Mouse (Mus musculus): ENCODE results near the gene Serpina12. TPM values are rescaled to one million over a fixed set of nuclear protein-coding genes. Genes with fewer than 3 reads are reported as not detected.
A peak's percentile ranks its signal among the peaks of the same experiment; 100 is the strongest.

Serpina12 gene
- total and polyA plus RNA-seq, 2 experiments from 2014 or later, result not detected

DNA sequence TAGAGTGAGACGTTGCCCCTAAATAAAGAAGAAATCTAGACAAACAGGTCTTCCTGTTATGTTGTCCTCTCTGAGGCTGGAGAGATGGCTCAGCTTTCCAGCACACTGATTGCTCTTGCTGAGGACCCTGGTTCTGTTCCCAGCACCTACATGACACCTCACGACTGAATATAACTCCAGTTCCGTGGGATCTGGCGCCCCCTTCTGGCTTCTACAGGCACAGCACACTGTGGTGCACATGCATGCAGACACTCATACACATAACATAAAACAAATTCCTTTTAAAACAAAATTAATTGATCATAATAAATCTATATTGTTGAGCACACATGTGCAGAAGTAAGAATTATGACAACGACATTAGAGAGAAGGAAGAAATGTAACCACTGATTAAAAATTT is 39.6 kb downstream of the Serpina12 start:
- H3K27ac ChIP-seq (ENCODE audit: low read depth), result no peak overlapping the region
- 78% methylated on average over 5 of the region's 5 CpGs for WGBS
- TF ChIP-seq CTCF (IDR thresholded peaks at IDR 0.05; ENCODE audit: low read depth) (no peak), EP300 (IDR thresholded peaks at IDR 0.05; ENCODE audit: low read depth) (no peak)

DNA sequence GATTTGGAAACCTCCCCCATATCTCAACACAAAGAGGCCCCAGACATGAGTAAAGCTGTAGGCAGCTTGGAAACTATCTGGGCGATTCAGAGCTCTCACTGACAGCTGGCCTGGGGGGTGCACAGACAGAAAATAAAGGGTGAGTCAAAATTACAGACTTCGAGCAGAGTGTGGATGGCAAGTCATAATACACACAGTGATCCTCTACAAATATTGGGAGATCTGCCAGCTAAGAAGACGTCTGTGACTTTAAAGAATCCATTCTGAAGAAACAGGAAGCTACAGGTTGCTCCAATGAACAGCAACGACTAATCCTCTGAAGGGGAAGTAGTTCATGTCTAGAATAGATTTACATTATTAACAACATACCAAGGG is 41.0 kb downstream of the Serpina12 start:
- TF ChIP-seq EP300 (IDR thresholded peaks at IDR 0.05; ENCODE audit: low read depth) (no peak), CTCF (IDR thresholded peaks at IDR 0.05; ENCODE audit: low read depth) (no peak)
- H3K4me3 ChIP-seq (ENCODE audit: low read depth, low read length), result no peak overlapping the region
- no peaks in the 10 kb centered on the region for H3K27me3 ChIP-seq (ENCODE audit: control insufficient read depth, insufficient read depth, low read length)
- H3K4me2 ChIP-seq (ENCODE audit: low read depth, low read length), result no peak overlapping the region
- H3K4me1 ChIP-seq (ENCODE audit: control insufficient read depth, insufficient read depth), result peaks cover 18% of the 10 kb centered on the region; the same call in 1 of the 2 replicates
- H3K27ac ChIP-seq (ENCODE audit: low read depth), result peak overlapping the region; percentile 57
- ATAC-seq (ENCODE audit: insufficient read depth, low read depth), result no peak
- no peak overlapping the region for H3K9ac ChIP-seq (replicated peaks; ENCODE audit: low read depth, low read length)
- DNase-seq (ENCODE audit: low spot score), result peak; percentile 19
- WGBS, result 27% methylated on average over 4 of the region's 4 CpGs
- peaks cover 4% of the 10 kb centered on the region; the same call in 1 of the 2 replicates for H3K9me3 ChIP-seq (replicated peaks; ENCODE audit: control insufficient read depth, low read length)
- no peaks in the 10 kb centered on the region for H3K36me3 ChIP-seq (replicated peaks; ENCODE audit: control insufficient read depth, insufficient read depth, low read length)

More for the DNA sequence above, 39.6 kb downstream of the Serpina12 start:
- DNase-seq (ENCODE audit: low spot score), result no peak
- Histone ChIP-seq H3K4me1 (ENCODE audit: control insufficient read depth, insufficient read depth) (peaks cover 18% of the 10 kb centered on the region; the same call in 1 of the 2 replicates), H3K9me3 (replicated peaks; ENCODE audit: control insufficient read depth, low read length) (peaks cover 4% of the 10 kb centered on the region; the same call in 1 of the 2 replicates), H3K9ac (replicated peaks; ENCODE audit: low read depth, low read length) (no peak overlapping the region), H3K27me3 (ENCODE audit: control insufficient read depth, insufficient read depth, low read length) (no peaks in the 10 kb centered on the region), H3K4me3 (ENCODE audit: low read depth, low read length) (no peak overlapping the region), H3K36me3 (replicated peaks; ENCODE audit: control insufficient read depth, insufficient read depth, low read length) (no peaks in the 10 kb centered on the region), H3K4me2 (ENCODE audit: low read depth, low read length) (no peak overlapping the region)
- ATAC-seq (ENCODE audit: insufficient read depth, low read depth), result no peak

DNA sequence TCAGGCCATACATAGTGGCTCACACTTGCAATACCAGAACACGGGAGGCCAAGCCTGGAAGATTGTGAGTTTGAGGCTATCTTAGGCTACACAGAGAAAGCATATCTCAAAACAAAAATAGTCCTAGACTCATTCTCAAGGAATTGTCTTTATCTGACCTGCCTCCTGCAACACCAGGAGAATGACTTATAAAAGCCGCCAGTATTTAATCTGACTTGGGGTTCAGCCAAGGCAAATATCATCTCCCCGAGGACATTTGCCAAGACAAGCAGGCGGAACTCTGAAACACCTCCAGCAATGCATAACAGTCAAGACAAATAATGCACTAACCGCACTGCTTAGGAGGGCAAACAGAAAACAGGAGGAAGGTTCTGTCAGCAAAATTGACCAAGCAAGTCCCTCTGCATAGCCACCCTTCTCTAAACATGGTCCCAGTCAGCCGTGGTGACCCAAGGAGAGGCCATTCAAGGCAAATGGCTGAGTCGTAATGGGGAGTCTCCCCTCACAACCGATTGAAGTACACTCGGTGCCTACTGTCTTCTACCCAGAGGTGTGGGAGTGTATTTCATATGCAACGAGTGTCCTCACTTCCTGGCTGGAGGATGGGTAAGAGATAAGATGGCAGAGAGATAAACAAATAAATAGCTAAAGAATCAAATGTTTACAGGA is 41.5 kb downstream of the Serpina12 start:
- peak overlapping the region; percentile 57 for H3K27ac ChIP-seq (ENCODE audit: low read depth)
- ATAC-seq (ENCODE audit: insufficient read depth, low read depth) (peak; percentile 66), DNase-seq (ENCODE audit: low spot score) (peak; percentile 69)
- H3K4me2 ChIP-seq (ENCODE audit: low read depth, low read length), result no peak overlapping the region
- no peaks in the 10 kb centered on the region for H3K36me3 ChIP-seq (replicated peaks; ENCODE audit: control insufficient read depth, insufficient read depth, low read length)
- H3K4me3 ChIP-seq (ENCODE audit: low read depth, low read length), result no peak overlapping the region
- TF ChIP-seq EP300 (IDR thresholded peaks at IDR 0.05; ENCODE audit: low read depth) (no peak), CTCF (IDR thresholded peaks at IDR 0.05; ENCODE audit: low read depth) (no peak)
- no peaks in the 10 kb centered on the region for H3K27me3 ChIP-seq (ENCODE audit: control insufficient read depth, insufficient read depth, low read length)
- peaks cover 4% of the 10 kb centered on the region; the same call in 1 of the 2 replicates for H3K9me3 ChIP-seq (replicated peaks; ENCODE audit: control insufficient read depth, low read length)
- no peak overlapping the region for H3K9ac ChIP-seq (replicated peaks; ENCODE audit: low read depth, low read length)
- WGBS, result 35% methylated on average over 10 of the region's 10 CpGs
- H3K4me1 ChIP-seq (ENCODE audit: control insufficient read depth, insufficient read depth), result peaks cover 18% of the 10 kb centered on the region; the same call in 1 of the 2 replicates

GRCm38 (mm10) chr12:104000594-104000993 is 43.6 kb downstream of the Serpina12 start:
- 83% methylated on average over 3 of the region's 3 CpGs for WGBS
- Histone ChIP-seq H3K9me3 (replicated peaks; ENCODE audit: control insufficient read depth, low read length) (peaks cover 4% of the 10 kb centered on the region; the same call in 1 of the 2 replicates), H3K27ac (ENCODE audit: low read depth) (no peak overlapping the region), H3K27me3 (ENCODE audit: control insufficient read depth, insufficient read depth, low read length) (no peaks in the 10 kb centered on the region), H3K4me3 (ENCODE audit: low read depth, low read length) (no peak overlapping the region), H3K9ac (replicated peaks; ENCODE audit: low read depth, low read length) (no peak overlapping the region), H3K4me2 (ENCODE audit: low read depth, low read length) (no peak overlapping the region), H3K4me1 (ENCODE audit: control insufficient read depth, insufficient read depth) (peaks cover 18% of the 10 kb centered on the region; the same call in 1 of the 2 replicates), H3K36me3 (replicated peaks; ENCODE audit: control insufficient read depth, insufficient read depth, low read length) (no peaks in the 10 kb centered on the region)
- ATAC-seq (ENCODE audit: insufficient read depth, low read depth) (no peak), DNase-seq (ENCODE audit: low spot score) (no peak)
- TF ChIP-seq EP300 (IDR thresholded peaks at IDR 0.05; ENCODE audit: low read depth) (no peak), CTCF (IDR thresholded peaks at IDR 0.05; ENCODE audit: low read depth) (no peak)

- Histone ChIP-seq H3K36me3 (replicated peaks; ENCODE audit: control insufficient read depth, insufficient read depth, low read length) (no peaks in the 10 kb centered on the region), H3K27me3 (ENCODE audit: control insufficient read depth, insufficient read depth, low read length) (no peaks in the 10 kb centered on the region), H3K4me2 (ENCODE audit: low read depth, low read length) (no peak overlapping the region), H3K4me3 (ENCODE audit: low read depth, low read length) (no peak overlapping the region), H3K4me1 (ENCODE audit: control insufficient read depth, insufficient read depth) (peaks cover 18% of the 10 kb centered on the region; the same call in 1 of the 2 replicates), H3K9ac (replicated peaks; ENCODE audit: low read depth, low read length) (no peak overlapping the region), H3K27ac (ENCODE audit: low read depth) (no peak overlapping the region), H3K9me3 (replicated peaks; ENCODE audit: control insufficient read depth, low read length) (peaks cover 2% of the 10 kb centered on the region; the same call in 1 of the 2 replicates)
- ATAC-seq (ENCODE audit: insufficient read depth, low read depth) (no peak), DNase-seq (ENCODE audit: low spot score) (no peak)
- 85% methylated on average over 8 of the region's 8 CpGs for WGBS
- TF ChIP-seq EP300 (IDR thresholded peaks at IDR 0.05; ENCODE audit: low read depth) (no peak), CTCF (IDR thresholded peaks at IDR 0.05; ENCODE audit: low read depth) (no peak)
Measured at GRCm38 (mm10) chr12:103999611-104000010, 44.6 kb downstream of the Serpina12 start.
